Mouse (Mus musculus) cerebellum, adult 2 months (tissue): Measurements from ENCODE around the gene Cgref1. TPM values are rescaled to one million over a fixed set of nuclear protein-coding genes. Genes with fewer than 3 reads are reported as not detected.

ENCODE experiments used
- DNase-seq, 2 experiments: peaks; one replicate each; pipeline ENCODE4 v3.0.0; 2021
- H3K27ac ChIP-seq: fragments of 200-500 bp; 2 replicates; pipeline ENCODE4 v1.5.1; 2012; ENCODE audit warnings: low read length, control low read depth, inconsistent platforms; ENCODE audit not compliant: insufficient read depth
- H3K27me3 ChIP-seq: fragments of 200-500 bp; 2 replicates; pipeline ENCODE4 v1.6.1; 2012; ENCODE audit warnings: inconsistent platforms, mild to moderate bottlenecking, low read length, moderate library complexity; ENCODE audit not compliant: control insufficient read depth, insufficient read depth
- H3K4me1 ChIP-seq: fragments of 200-500 bp; 2 replicates; pipeline ENCODE4 v1.6.1; 2011; ENCODE audit warnings: low read length; ENCODE audit not compliant: control insufficient read depth, insufficient read depth
- H3K4me3 ChIP-seq: fragments of 200-500 bp; replicated peaks from 2 replicates; pipeline ENCODE3; 2011; ENCODE audit warnings: mild to moderate bottlenecking, low read depth, low read length, control low read depth; ENCODE audit not compliant: insufficient read depth
- CTCF ChIP-seq: fragments of 200-500 bp; IDR thresholded peaks from 2 replicates; pipeline ENCODE4 v1.5.1; 2011; ENCODE audit warnings: low read depth, mild to moderate bottlenecking, control low read depth, low read length, moderate library complexity, borderline replicate concordance; ENCODE audit not compliant: insufficient read depth
- POLR2A ChIP-seq: fragments of 200-500 bp; IDR thresholded peaks from 2 replicates; pipeline ENCODE4 v1.6.1; 2011; ENCODE audit warnings: low read length, control low read depth, borderline replicate concordance; ENCODE audit not compliant: insufficient read depth
- WGBS: fragments of 180-500 bp; shearing (Covaris S2); methylation state at CpG from one replicate; pipeline ENCODE4 v1.1.7; 2018; 5-methylcytosine and 5-hydroxymethylcytosine counted together
- polyA plus RNA-seq: library from polyadenylated mRNA; depleted of rRNA; stranded (reverse); fragments of >200 nt; gene quantifications from 2 replicates; pipeline ENCODE4 v1.2.3, GENCODE M21; 2012; rRNA removed

Cgref1 gene
- polyA plus RNA-seq, result 16.7 and 18.5 TPM in 2 replicates

DNA sequence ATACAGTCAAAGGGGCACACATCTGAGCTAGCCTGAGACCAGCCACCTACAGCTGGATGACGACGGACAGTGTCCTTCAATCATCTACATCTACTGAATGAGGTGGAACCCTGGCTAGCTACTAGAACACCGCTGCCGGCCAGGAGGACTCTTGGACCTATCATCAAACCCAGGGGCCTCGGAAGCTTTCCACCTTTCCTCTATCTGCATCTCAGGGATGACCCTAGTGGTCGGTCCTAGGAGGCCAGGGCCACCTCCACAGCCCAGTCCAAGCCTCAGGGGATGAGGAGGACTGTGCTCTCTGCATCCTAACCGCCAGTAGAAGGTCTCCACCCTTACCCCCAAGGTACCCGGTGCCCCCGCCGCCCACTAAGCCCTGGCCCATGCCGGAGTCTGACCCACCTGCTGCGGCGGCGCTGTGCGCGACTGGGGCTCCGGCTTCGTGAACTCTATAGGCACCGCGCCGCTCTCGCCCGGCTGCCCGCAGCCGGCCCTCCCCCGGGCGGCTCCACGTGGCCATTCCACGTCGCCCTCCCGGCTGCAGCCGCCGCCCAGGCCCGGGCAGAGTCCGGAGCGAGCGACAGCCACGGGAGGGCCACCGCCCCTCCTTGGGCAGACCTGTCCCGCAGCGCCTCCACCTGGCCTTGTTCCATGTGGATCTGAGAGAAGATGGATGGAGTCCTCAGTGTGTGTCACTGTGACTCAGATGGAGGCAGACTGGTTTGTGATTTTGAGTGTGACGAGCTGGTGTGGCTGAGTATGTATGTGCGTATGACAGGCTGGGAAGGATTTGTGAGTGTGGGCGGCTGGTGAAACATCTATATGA, at the start of gene Cgref1:
TSS of gene Cgref1 (minus strand) at position 636 of the 826 bp plus-strand sequence.
- Histone ChIP-seq H3K4me3 (peak within 1 kb of the TSS; percentile 55), H3K27ac (no peak within 1 kb of the TSS), H3K27me3 (no peaks in the 10 kb centered on the region), H3K4me1 (peaks cover 3% of the 10 kb centered on the region; the same call in 1 of the 2 replicates)
- TF ChIP-seq CTCF (peak; percentile 9; the same call in 1 of the 2 replicates), POLR2A (no peak)
- peak; percentile 79 to 82 for DNase-seq
- 6% methylated on average over 44 of the region's 44 CpGs for WGBS

DNA sequence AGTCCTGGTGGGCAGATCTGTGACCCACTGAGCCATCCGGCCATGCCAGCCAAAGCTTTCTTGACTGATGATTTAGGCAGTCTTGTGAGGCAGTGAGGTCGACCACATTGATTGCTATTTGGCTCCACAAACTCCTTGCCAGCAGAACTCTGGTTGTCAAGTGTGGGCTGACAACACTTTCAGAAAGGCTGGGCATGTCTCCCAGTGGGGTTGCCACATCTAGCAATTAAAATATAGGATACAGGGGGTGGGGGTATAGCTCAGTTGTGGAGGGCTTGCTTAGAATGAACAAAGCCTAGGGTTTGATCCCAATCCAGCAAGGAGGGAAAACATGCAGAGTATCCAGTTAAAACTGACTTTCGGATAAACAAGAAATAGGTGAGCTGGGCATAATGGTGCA, 48.7 kb upstream of the Cgref1 start:
- TF ChIP-seq CTCF (no peak), POLR2A (no peak)
- H3K4me1 ChIP-seq, result no peaks in the 10 kb centered on the region
- DNase-seq, result no peak
- no peak overlapping the region for H3K27ac ChIP-seq
- WGBS, result 62% methylated on average over 3 of the region's 3 CpGs
- no peak overlapping the region for H3K4me3 ChIP-seq
- H3K27me3 ChIP-seq, result no peaks in the 10 kb centered on the region

DNA sequence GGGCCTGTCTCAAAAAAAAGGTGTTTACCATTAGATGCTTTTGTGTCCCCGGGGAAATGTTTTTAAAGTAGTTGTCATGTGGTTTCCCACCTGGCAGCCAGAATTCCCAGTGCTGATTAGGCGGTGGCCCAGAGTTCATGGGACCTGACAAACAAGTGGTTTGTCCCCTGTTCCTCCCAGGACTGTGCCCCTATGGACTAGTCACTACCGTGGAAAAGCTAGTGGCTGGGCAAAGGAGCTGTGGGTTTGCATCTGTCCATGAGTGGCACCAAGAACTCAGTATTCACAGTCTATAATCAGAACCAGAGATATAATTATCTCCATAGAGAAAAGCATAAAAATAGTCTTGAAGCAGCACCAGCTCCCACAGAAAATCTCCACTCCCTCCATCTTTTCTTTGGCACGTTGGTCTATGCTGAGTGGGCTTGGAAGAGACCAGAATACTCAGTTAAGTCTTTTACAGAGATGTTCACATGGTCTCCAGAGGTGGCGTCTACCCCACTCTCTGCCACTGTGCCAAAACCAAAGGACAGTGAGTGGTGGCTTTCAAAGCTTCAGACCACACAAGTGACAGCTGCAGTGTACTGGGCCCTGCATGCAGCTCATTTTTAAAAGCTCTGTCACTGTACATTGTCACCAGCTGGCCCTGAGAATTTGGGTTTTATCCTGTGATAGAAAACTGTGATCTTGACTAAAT, 47.7 kb upstream of the Cgref1 start:
- TF ChIP-seq POLR2A (no peak), CTCF (no peak)
- 66% methylated on average over 5 of the region's 5 CpGs for WGBS
- H3K4me1 ChIP-seq, result no peaks in the 10 kb centered on the region
- no peak for DNase-seq
- no peak overlapping the region for H3K27ac ChIP-seq
- no peaks in the 10 kb centered on the region for H3K27me3 ChIP-seq
- no peak overlapping the region for H3K4me3 ChIP-seq

DNA sequence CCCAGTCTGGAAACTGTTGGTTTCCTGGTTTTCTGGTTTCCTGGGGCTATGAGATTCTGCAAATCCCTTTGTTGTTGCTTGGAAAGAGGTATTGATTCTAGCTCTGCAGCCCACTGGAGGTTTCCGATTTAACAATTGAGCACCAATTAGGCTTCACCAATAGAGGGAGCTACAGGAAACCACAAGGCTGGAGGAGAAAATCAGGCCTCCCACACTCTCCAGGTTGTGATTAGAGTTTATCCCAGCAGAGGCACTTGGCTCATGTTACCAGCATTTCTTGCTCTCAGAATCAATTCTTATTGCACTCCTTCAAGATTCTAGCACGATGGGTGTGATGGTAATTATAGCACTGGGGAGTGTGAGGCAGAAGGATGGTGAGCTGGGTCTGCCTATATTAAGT, 37.0 kb upstream of the Cgref1 start:
- TF ChIP-seq POLR2A, result no peak
- TF ChIP-seq CTCF, result peak; percentile 20; the same call in 1 of the 2 replicates
- Histone ChIP-seq H3K4me1 (no peaks in the 10 kb centered on the region), H3K27me3 (no peaks in the 10 kb centered on the region; the same call in 1 of the 2 replicates), H3K4me3 (no peak overlapping the region), H3K27ac (no peak overlapping the region)
- DNase-seq, result no peak
- WGBS, result 29% methylated on average over 2 of the region's 2 CpGs

DNA sequence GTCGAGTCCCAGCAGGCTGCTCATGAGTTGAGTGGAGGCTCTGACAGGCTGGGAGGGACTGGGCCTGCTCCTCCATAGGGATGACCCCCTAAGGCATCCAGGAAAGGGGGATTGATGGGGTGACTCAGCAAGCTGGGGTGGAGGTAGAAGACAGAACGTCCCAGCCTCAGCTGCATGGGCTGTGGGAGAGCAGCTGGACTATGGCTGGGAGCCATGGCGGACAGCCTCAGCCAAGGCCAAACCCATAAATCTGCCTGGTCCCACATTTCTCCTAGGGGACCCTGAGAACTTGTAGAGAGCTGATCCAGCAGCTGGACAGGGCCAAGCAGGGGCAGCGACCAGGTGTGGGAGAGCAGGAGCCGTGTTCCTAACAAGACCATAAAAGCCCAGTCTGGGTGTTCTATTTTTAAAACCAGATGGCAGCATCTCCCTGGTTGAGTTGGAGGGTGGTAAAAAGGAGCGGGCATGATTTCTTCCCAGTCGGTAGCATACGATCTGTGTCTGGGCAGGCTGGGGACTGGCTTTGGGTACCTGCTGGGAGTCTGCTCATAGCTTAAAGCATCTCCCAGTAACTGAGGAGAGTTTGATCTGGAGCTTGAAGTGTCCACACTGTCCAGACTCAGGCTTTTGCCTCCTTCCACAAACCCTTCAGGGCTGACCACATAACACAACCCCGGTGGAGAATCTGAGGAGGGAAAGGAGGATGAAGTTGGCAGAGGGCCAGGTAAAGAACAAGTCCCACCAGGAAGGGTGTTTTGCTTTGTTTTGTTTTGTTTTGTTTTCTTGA, 29.7 kb upstream of the Cgref1 start:
- TF ChIP-seq CTCF (no peak), POLR2A (no peak)
- Histone ChIP-seq H3K4me3 (no peak overlapping the region), H3K27ac (no peak overlapping the region), H3K4me1 (no peaks in the 10 kb centered on the region), H3K27me3 (no peaks in the 10 kb centered on the region; the same call in 1 of the 2 replicates)
- 23% methylated on average over 9 of the region's 9 CpGs for WGBS
- no peak for DNase-seq

DNA sequence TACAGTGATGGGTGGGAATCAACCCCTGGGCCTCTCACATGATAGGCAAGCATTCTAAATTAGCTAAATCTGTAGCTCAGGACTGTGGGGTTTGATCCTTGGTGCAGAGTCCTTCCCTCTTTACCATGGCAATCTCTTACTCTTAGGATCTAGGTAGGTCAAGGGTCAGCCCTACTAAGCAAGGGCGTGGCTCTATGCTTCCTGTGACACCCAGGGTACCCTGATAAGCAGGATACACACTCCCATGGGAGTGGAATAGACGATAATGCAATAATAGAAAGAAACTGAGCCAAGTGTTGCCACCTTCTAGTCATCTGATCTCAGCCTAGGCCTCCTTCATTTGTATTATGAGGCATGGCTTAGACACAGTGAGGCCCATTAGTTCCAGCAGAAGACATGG, 24.0 kb upstream of the Cgref1 start:
- Histone ChIP-seq H3K4me3 (no peak overlapping the region), H3K27ac (no peak overlapping the region), H3K4me1 (no peaks in the 10 kb centered on the region), H3K27me3 (no peaks in the 10 kb centered on the region)
- no peak for DNase-seq
- 74% methylated on average over 2 of the region's 2 CpGs for WGBS
- TF ChIP-seq POLR2A (no peak), CTCF (no peak)

DNA sequence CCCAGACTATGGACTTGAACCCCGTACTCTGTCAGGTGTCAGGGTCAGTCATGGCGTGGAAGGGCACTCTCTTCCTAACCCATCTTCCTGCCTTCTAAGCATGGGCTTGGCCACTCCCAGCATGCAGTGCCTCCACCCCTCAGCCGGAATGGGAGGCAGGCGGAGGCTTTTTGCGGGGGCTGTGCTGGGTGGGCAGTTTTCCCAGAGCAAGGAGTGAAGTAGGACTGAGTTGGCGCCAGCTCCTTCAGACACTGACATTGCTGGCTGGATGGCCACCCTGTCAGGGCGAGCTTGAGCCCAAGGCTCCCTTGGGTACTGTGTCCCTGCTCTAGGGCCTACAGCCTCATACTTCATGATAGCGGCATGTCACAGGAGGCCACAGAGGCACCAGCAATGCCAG, 23.0 kb upstream of the Cgref1 start, which contains the start of gene Tcf23:
TSS of gene Tcf23 (plus strand) at position 247 of the 400 bp plus-strand sequence.
- no peaks in the 10 kb centered on the region for H3K27me3 ChIP-seq
- no peaks in the 10 kb centered on the region for H3K4me1 ChIP-seq
- 33% methylated on average over 8 of the region's 8 CpGs for WGBS
- no peak within 1 kb of the TSS for H3K4me3 ChIP-seq
- DNase-seq, result no peak
- TF ChIP-seq CTCF, result no peak
- no peak for TF ChIP-seq POLR2A
- H3K27ac ChIP-seq, result no peak within 1 kb of the TSS
